Mouse (Mus musculus): Measurements from ENCODE around the gene Tap1. TPM values are rescaled to one million over a fixed set of nuclear protein-coding genes. Genes with fewer than 3 reads are reported as not detected.
"Not testable (repeated sequence)": the region's sequence is repeated elsewhere in the genome, so short reads cannot be mapped to it uniquely, and the experiment has no call there.

The Tap1 gene
- polyA plus RNA-seq, 1 experiment from 2014 or later = 7.0 TPM

DNA sequence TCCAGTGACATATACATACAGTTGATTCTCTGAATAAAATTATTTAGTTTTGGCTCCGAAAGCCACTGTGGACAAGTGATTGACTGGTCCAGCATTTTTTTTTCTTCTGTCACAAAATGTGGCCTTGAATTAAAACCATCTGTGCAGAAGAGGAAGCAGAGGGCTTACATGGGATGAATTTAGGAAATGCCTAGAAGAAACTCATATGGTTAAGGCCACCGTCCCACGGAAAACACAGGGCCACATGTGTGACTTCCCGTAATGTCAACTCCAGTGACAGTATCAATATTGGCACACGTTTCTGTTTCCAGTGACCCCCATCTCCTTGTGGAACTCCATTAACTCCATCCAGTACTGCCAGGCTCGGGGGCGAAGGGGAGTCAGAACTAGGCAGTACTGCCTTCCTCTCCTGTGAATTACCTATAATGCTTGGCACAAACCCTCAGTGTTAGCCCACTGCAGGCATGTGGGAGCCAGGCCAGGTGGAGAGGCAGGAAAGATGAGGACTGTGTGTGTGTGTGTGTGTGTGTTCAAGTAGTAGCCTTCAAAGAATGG lies 44.8 kb upstream of the Tap1 start:
- Histone ChIP-seq H3K27me3 (ENCODE audit: control insufficient read depth, insufficient read depth, low read length) (no peaks in the 10 kb centered on the region; the same call in 1 of the 2 replicates), H3K4me3 (ENCODE audit: low read depth, low read length) (no peak overlapping the region), H3K4me1 (replicated peaks; ENCODE audit: control insufficient read depth, insufficient read depth) (no peaks in the 10 kb centered on the region), H3K9me3 (ENCODE audit: control insufficient read depth, low read length) (no peaks in the 10 kb centered on the region), H3K36me3 (ENCODE audit: control insufficient read depth, insufficient read depth, low read length) (no peaks in the 10 kb centered on the region), H3K4me2 (replicated peaks; ENCODE audit: low read depth) (no peak overlapping the region), H3K9ac (ENCODE audit: low read length) (no peak overlapping the region), H3K27ac (replicated peaks) (peak overlapping the region; percentile 24; the same call in 1 of the 2 replicates)
- 73% methylated on average over 7 of the region's 7 CpGs for WGBS
- DNase-seq (ENCODE audit: low spot score) (no peak), ATAC-seq (ENCODE audit: low FRiP score, low TSS enrichment) (no peak)
- no peak for TF ChIP-seq CTCF (IDR thresholded peaks at IDR 0.05; ENCODE audit: low read depth)
- no peak for TF ChIP-seq EP300 (optimal IDR thresholded peaks at IDR 0.05)

DNA sequence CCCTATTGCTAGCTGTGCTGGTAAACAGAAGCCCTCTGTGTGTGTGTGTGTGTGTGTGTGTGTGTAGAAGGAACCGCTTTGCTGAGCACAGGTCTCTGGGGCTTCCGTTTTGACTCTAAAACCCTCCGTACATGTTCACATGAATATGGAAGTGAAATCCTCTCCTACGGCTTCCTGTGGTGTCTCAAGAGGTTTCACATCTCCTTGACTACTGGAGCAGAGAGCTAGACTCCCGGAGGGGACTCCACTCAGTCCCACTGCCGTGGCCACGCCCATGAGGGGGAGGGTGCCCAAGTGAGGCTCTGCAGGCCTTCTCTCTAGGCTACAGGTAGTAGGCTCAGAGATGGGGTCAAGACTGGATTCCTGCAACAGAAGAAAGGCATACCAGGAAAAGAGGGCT lies 44.3 kb upstream of the Tap1 start, which contains the start of gene H2-DMb2:
Gene H2-DMb2, plus strand, starts transcription at position 275 of the 400 bp plus-strand sequence.
- Histone ChIP-seq H3K36me3 (ENCODE audit: control insufficient read depth, insufficient read depth, low read length) (no peaks in the 10 kb centered on the region), H3K9ac (ENCODE audit: low read length) (no peak within 1 kb of the TSS), H3K27ac (replicated peaks) (peak within 1 kb of the TSS; percentile 24; the same call in 1 of the 2 replicates), H3K4me1 (replicated peaks; ENCODE audit: control insufficient read depth, insufficient read depth) (no peaks in the 10 kb centered on the region), H3K4me3 (ENCODE audit: low read depth, low read length) (no peak within 1 kb of the TSS), H3K27me3 (ENCODE audit: control insufficient read depth, insufficient read depth, low read length) (no peaks in the 10 kb centered on the region; the same call in 1 of the 2 replicates), H3K9me3 (ENCODE audit: control insufficient read depth, low read length) (no peaks in the 10 kb centered on the region), H3K4me2 (replicated peaks; ENCODE audit: low read depth) (no peak within 1 kb of the TSS)
- WGBS = 30% methylated on average over 7 of the region's 7 CpGs
- ATAC-seq (ENCODE audit: low FRiP score, low TSS enrichment) (no peak), DNase-seq (ENCODE audit: low spot score) (no peak)
- TF ChIP-seq CTCF (IDR thresholded peaks at IDR 0.05; ENCODE audit: low read depth) (no peak), EP300 (optimal IDR thresholded peaks at IDR 0.05) (no peak)

- Histone ChIP-seq H3K4me3 (ENCODE audit: low read depth, low read length) (no peak overlapping the region), H3K36me3 (ENCODE audit: control insufficient read depth, insufficient read depth, low read length) (no peaks in the 10 kb centered on the region), H3K27me3 (ENCODE audit: control insufficient read depth, insufficient read depth, low read length) (no peaks in the 10 kb centered on the region; the same call in 1 of the 2 replicates), H3K9ac (ENCODE audit: low read length) (no peak overlapping the region), H3K27ac (replicated peaks) (no peak overlapping the region), H3K4me2 (replicated peaks; ENCODE audit: low read depth) (no peak overlapping the region), H3K9me3 (ENCODE audit: control insufficient read depth, low read length) (no peaks in the 10 kb centered on the region), H3K4me1 (replicated peaks; ENCODE audit: control insufficient read depth, insufficient read depth) (no peaks in the 10 kb centered on the region)
- no peak for ATAC-seq (ENCODE audit: low FRiP score, low TSS enrichment)
- TF ChIP-seq CTCF (IDR thresholded peaks at IDR 0.05; ENCODE audit: low read depth) (no peak), EP300 (optimal IDR thresholded peaks at IDR 0.05) (no peak)
- 58% methylated on average over 5 of the region's 5 CpGs for WGBS
- DNase-seq (ENCODE audit: low spot score) = no peak
Measured at GRCm38 (mm10) chr17:34143461-34143860, 43.9 kb upstream of the Tap1 start.

DNA sequence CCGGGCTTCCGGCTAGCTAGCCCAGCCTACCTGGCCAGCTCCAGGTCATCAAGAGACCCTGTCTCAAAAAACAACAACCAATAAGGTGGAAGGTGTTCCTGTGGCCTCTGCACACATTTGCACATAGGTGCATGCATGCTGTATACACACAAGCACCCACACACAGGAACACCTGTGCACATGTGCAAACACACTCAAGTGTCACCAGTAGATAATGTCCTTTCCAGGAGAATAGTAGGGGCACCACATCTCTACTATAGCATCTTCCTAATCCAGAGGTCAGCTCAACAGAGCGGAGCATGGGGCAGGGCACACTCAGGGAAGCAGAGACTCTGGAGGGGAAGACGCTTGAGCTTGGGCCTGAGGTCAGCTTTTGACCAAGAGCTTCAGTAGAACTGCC lies 43.1 kb upstream of the Tap1 start:
- H3K4me3 ChIP-seq (ENCODE audit: low read depth, low read length); H3K36me3 ChIP-seq (ENCODE audit: control insufficient read depth, insufficient read depth, low read length); H3K4me1 ChIP-seq (replicated peaks; ENCODE audit: control insufficient read depth, insufficient read depth); H3K27ac ChIP-seq (replicated peaks); H3K27me3 ChIP-seq (ENCODE audit: control insufficient read depth, insufficient read depth, low read length); DNase-seq (ENCODE audit: low spot score); ATAC-seq (ENCODE audit: low FRiP score, low TSS enrichment); H3K9me3 ChIP-seq (ENCODE audit: control insufficient read depth, low read length); H3K9ac ChIP-seq (ENCODE audit: low read length); H3K4me2 ChIP-seq (replicated peaks; ENCODE audit: low read depth): not testable (repeated sequence)
- 88% methylated on average over 4 of the region's 4 CpGs for WGBS

DNA sequence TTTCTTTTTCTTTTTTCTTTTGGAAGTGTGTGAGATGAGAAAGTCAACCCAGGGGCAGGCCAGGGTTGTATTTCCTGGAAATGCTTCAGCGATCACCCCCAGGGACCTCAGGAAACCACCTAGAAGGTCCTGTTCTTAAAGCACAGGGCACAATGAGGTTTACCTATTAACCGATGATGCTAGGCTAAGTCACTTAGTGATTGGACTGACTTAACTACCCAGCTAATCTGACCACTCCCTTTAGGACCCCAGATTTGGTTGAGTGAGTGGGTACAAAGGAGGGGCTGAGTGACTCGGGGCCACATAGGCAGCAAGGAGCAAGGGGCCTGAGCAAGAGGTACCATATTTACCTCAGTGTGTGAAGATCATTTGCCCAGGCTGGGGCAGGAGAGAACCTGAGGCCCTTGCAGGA lies 42.4 kb upstream of the Tap1 start:
- Histone ChIP-seq H3K27me3 (ENCODE audit: control insufficient read depth, insufficient read depth, low read length) (no peaks in the 10 kb centered on the region; the same call in 1 of the 2 replicates), H3K9ac (ENCODE audit: low read length) (no peak overlapping the region), H3K9me3 (ENCODE audit: control insufficient read depth, low read length) (no peaks in the 10 kb centered on the region), H3K4me3 (ENCODE audit: low read depth, low read length) (no peak overlapping the region), H3K4me2 (replicated peaks; ENCODE audit: low read depth) (no peak overlapping the region), H3K27ac (replicated peaks) (no peak overlapping the region), H3K36me3 (ENCODE audit: control insufficient read depth, insufficient read depth, low read length) (no peaks in the 10 kb centered on the region), H3K4me1 (replicated peaks; ENCODE audit: control insufficient read depth, insufficient read depth) (no peaks in the 10 kb centered on the region)
- no peak for DNase-seq (ENCODE audit: low spot score)
- WGBS = 65% methylated on average over 3 of the region's 3 CpGs
- TF ChIP-seq EP300 (optimal IDR thresholded peaks at IDR 0.05) = no peak
- TF ChIP-seq CTCF (IDR thresholded peaks at IDR 0.05; ENCODE audit: low read depth) = no peak
- 0 out of 2 replicates have a peak, but pooled peaks have one; percentile 18 for ATAC-seq (ENCODE audit: low FRiP score, low TSS enrichment)

GRCm38 (mm10) chr17:34152923-34153322 lies 34.4 kb upstream of the Tap1 start, which contains the start of gene H2-DMb1:
Gene H2-DMb1, plus strand, starts transcription at chr17:34153072.
- Histone ChIP-seq H3K4me2 (replicated peaks; ENCODE audit: low read depth) (no peak within 1 kb of the TSS), H3K27ac (replicated peaks) (no peak within 1 kb of the TSS), H3K9ac (ENCODE audit: low read length) (no peak within 1 kb of the TSS), H3K27me3 (ENCODE audit: control insufficient read depth, insufficient read depth, low read length) (no peaks in the 10 kb centered on the region), H3K36me3 (ENCODE audit: control insufficient read depth, insufficient read depth, low read length) (no peaks in the 10 kb centered on the region), H3K4me1 (replicated peaks; ENCODE audit: control insufficient read depth, insufficient read depth) (no peaks in the 10 kb centered on the region), H3K9me3 (ENCODE audit: control insufficient read depth, low read length) (no peaks in the 10 kb centered on the region), H3K4me3 (ENCODE audit: low read depth, low read length) (no peak within 1 kb of the TSS)
- no peak for TF ChIP-seq EP300 (optimal IDR thresholded peaks at IDR 0.05)
- TF ChIP-seq CTCF (IDR thresholded peaks at IDR 0.05; ENCODE audit: low read depth) = no peak
- peak; percentile 87 for ATAC-seq (ENCODE audit: low FRiP score, low TSS enrichment)
- WGBS = 46% methylated on average over 4 of the region's 4 CpGs
- DNase-seq (ENCODE audit: low spot score) = peak; percentile 67

All from stomach, postnatal 0 days (tissue).